Mouse (Mus musculus) macrophage (primary cell): ENCODE data around the gene Sbk1. TPM values are rescaled to one million over a fixed set of nuclear protein-coding genes. Genes with fewer than 3 reads are reported as not detected.

Experiments used
- H3K27ac ChIP-seq: fragments of 350-480 bp; formaldehyde crosslinking; 2 replicates; pipeline ENCODE4 v1.9.0; 2021
- H3K36me3 ChIP-seq: fragments of 350-480 bp; formaldehyde crosslinking; 2 replicates; pipeline ENCODE4 v1.9.0; 2021; ENCODE audit errors: inconsistent target
- H3K4me3 ChIP-seq: fragments of 350-480 bp; formaldehyde crosslinking; 2 replicates; pipeline ENCODE4 v1.9.0; 2021; ENCODE audit errors: inconsistent target
- H3K79me2 ChIP-seq: fragments of 350-480 bp; formaldehyde crosslinking; 2 replicates; pipeline ENCODE4 v1.9.0; 2021; ENCODE audit errors: inconsistent target
- WGBS: methylation state at CpG from one replicate; pipeline ENCODE4 v1.1.7; 2026; ENCODE audit warnings: inconsistent platforms; ENCODE audit not compliant: missing documents; 5-methylcytosine and 5-hydroxymethylcytosine counted together
- polyA plus RNA-seq: library from polyadenylated mRNA; stranded (reverse); fragments of 250-400 nt; gene quantifications from 3 replicates; pipeline ENCODE4 v1.2.4, GENCODE M21; 2018; ENCODE audit warnings: inconsistent platforms
- total RNA-seq, 78 experiments: library from RNA; depleted of rRNA; stranded (reverse); fragments of 250-400 nt; gene quantifications; 1 replicate in 9 of 78; 2 replicates in 24 of 78; 3 replicates in 43 of 78; 4 replicates in 2 of 78; pipeline ENCODE4 v1.2.4; 2018; ENCODE audit warnings: inconsistent platforms in 56 of 78

Sbk1 gene
- total RNA-seq (2018; cell fraction: chromatin; rRNA removed): 1 to 10 TPM in 6 of 26 experiments, under 1 TPM in 8, not detected in 12; 0.15 to 2.2 (median 0.70) TPM
- total RNA-seq (2018; cell fraction: cytosol; rRNA removed): 1 to 10 TPM in 20 of 26 experiments, under 1 TPM in 6; 0.50 to 3.4 (median 1.3) TPM
- total RNA-seq (2018; cell fraction: nucleus; rRNA removed): 1 to 10 TPM in 12 of 26 experiments, under 1 TPM in 14; 0.29 to 3.8 (median 0.92) TPM
- polyA plus RNA-seq: 1.9 to 3.7 TPM (median 2.3 TPM) in 3 replicates

GRCm38 (mm10) chr7:126271712-126272683 lies at the start of gene Sbk1:
Gene Sbk1 (plus strand): TSS chr7:126272619.
- Histone ChIP-seq H3K4me3 (peak within 1 kb of the TSS; percentile 37), H3K36me3 (no peaks in the 10 kb centered on the region), H3K27ac (peak within 1 kb of the TSS; percentile 31; the same call in 1 of the 2 replicates), H3K79me2 (no peaks in the 10 kb centered on the region)
- WGBS: 2% methylated on average over 78 of the region's 85 CpGs

- Histone ChIP-seq H3K79me2 (no peaks in the 10 kb centered on the region), H3K4me3 (no peak overlapping the region), H3K27ac (no peak overlapping the region), H3K36me3 (no peaks in the 10 kb centered on the region)
- 98% methylated on average over 3 of the region's 3 CpGs for WGBS
Observed at GRCm38 (mm10) chr7:126222753-126223152, 49.7 kb upstream of the Sbk1 start.

GRCm38 (mm10) chr7:126226136-126226535 lies 46.3 kb upstream of the Sbk1 start:
- no peaks in the 10 kb centered on the region for H3K36me3 ChIP-seq
- H3K4me3 ChIP-seq: no peak overlapping the region
- no peaks in the 10 kb centered on the region for H3K79me2 ChIP-seq
- WGBS: 68% methylated on average over 4 of the region's 5 CpGs
- no peak overlapping the region for H3K27ac ChIP-seq

- Histone ChIP-seq H3K36me3 (no peaks in the 10 kb centered on the region), H3K4me3 (no peak overlapping the region), H3K79me2 (no peaks in the 10 kb centered on the region), H3K27ac (no peak overlapping the region)
- 38% methylated on average over 6 of the region's 8 CpGs for WGBS
Observed at GRCm38 (mm10) chr7:126230357-126231148, 41.9 kb upstream of the Sbk1 start.

DNA sequence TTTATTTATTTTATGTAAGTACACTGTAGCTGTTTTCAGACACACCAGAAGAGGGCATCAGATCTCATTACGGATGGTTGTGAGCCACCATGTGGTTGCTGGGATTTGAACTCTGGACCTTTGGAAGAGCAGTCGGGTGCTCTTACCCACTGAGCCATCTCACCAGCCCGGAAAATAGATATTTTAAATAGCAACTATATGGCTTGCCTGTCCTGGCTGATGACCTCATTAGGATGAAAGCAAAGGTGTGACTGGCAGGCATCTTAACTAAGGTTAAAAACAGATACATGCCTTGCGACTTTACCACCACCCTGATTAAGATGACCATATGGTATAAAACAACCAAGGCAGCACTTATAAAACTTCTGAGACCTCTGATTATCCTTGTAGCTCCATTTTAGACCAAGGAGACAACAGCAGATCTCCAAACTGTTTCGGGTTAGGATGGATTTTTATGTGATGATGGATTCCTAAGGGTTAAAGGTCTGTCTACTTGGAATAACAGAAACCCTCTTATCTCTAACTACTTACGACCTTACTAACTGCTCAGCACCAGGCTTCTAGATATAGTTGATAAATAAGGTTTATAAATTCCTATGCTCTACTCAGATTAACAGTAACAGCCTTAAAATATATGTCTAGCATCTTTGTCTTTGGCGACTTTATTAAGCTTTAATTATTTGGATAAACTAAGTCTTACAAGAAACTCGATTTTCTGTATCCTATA lies 39.9 kb upstream of the Sbk1 start:
- Histone ChIP-seq H3K27ac (no peak overlapping the region), H3K4me3 (no peak overlapping the region), H3K79me2 (no peaks in the 10 kb centered on the region), H3K36me3 (no peaks in the 10 kb centered on the region)
- WGBS: 92% methylated on average over 7 of the region's 8 CpGs

GRCm38 (mm10) chr7:126234611-126235010 lies 37.8 kb upstream of the Sbk1 start:
- Histone ChIP-seq H3K36me3 (no peaks in the 10 kb centered on the region), H3K4me3 (no peak overlapping the region), H3K27ac (no peak overlapping the region), H3K79me2 (no peaks in the 10 kb centered on the region)
- WGBS: 96% methylated on average over 3 of the region's 3 CpGs

- H3K79me2 ChIP-seq: no peaks in the 10 kb centered on the region
- 0 out of 2 replicates have a peak overlapping the region, but pooled peaks have one; percentile 7 for H3K27ac ChIP-seq
- H3K36me3 ChIP-seq: no peaks in the 10 kb centered on the region
- H3K4me3 ChIP-seq: no peak overlapping the region
- 12% methylated on average over 11 of the region's 11 CpGs for WGBS
Observed at GRCm38 (mm10) chr7:126236083-126236793, 36.2 kb upstream of the Sbk1 start.

DNA sequence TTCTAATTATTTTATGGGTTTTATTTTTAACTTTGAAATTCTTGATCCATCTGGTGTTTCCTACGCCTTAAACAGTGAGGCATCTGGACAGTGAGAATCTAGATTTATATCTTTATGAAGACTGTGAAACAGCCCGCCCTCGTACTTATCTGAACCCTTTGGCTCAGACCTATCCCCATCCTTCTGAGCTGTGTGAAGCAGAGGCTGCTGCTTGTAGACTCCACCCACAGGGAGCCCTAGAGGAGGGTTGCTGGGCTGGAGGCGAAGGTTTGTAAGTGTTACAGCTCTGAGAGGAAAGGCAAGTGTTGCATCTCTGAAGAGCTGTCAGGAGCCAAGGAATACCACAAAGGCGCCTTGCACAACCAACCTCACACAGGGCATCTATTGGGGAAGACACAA lies 35.6 kb upstream of the Sbk1 start:
- H3K4me3 ChIP-seq: no peak overlapping the region
- H3K79me2 ChIP-seq: no peaks in the 10 kb centered on the region
- 85% methylated on average over 5 of the region's 5 CpGs for WGBS
- no peak overlapping the region for H3K27ac ChIP-seq
- no peaks in the 10 kb centered on the region for H3K36me3 ChIP-seq

DNA sequence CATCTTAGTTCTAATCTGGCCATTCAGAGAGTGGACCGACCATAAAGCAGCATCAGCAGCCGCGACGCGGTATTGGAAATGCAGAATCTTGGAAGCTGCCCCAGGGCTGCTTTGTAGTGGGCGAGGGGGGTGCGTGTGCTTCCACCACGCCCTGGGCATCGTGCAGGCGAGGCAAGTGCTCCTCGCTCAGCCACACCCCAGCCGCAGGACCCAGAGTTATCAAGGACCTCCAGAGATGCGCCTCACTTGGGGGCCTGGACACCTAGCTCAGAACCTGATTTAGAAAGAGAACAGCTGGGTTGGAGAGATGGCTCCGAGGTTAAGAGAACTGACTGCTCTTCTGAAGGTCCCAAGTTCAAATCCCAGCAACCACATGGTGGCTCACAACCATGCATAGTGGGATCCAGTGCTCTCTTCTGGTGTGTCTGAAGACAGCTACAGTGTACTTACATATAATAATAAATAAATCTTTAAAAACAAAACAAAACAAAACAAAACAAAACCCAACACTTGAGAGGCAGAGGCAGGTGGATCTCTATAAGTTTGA lies 31.5 kb upstream of the Sbk1 start:
- no peaks in the 10 kb centered on the region for H3K36me3 ChIP-seq
- H3K79me2 ChIP-seq: no peaks in the 10 kb centered on the region
- no peak overlapping the region for H3K4me3 ChIP-seq
- H3K27ac ChIP-seq: no peak overlapping the region
- WGBS: 87% methylated on average over 14 of the region's 14 CpGs

DNA sequence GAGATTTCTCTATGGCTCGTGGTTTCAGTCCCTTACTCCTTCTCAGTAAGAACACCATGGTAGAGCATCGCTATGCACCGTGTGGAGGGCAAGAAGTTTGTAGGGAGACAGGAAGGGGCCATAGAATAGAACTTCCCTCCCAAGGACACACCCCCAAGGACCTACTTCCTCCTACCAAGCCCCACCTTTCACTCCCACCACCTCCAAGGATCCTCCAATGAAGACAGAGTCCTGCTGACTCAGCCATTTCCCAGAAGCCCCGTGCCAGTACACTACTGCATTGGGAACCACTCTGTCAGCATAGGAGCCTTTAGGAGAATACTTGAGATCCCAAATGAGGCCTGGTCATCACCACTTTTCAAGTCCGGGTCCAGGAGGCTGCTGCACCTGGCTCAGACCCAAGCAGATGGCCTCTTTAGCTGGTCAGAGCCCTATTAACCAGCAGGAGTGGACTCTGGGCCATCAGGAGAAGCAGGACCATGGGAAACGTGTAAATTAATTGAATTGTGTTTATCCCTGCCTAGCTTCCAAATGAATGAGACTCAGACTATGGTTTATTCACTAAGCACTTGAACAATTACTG lies 28.2 kb upstream of the Sbk1 start:
- H3K36me3 ChIP-seq: no peaks in the 10 kb centered on the region
- no peak overlapping the region for H3K4me3 ChIP-seq
- no peak overlapping the region for H3K27ac ChIP-seq
- WGBS: 39% methylated on average over 6 of the region's 6 CpGs
- no peaks in the 10 kb centered on the region for H3K79me2 ChIP-seq

- H3K4me3 ChIP-seq: no peak overlapping the region
- WGBS: 34% methylated on average over 6 of the region's 6 CpGs
- no peak overlapping the region for H3K27ac ChIP-seq
- no peaks in the 10 kb centered on the region for H3K36me3 ChIP-seq
- H3K79me2 ChIP-seq: no peaks in the 10 kb centered on the region
Observed at GRCm38 (mm10) chr7:126248088-126248487, 24.3 kb upstream of the Sbk1 start.

- 79% methylated on average over 12 of the region's 17 CpGs for WGBS
- Histone ChIP-seq H3K4me3 (no peak overlapping the region), H3K27ac (no peak overlapping the region), H3K36me3 (no peaks in the 10 kb centered on the region), H3K79me2 (no peaks in the 10 kb centered on the region)
Observed at GRCm38 (mm10) chr7:126248641-126249141, 23.7 kb upstream of the Sbk1 start.

DNA sequence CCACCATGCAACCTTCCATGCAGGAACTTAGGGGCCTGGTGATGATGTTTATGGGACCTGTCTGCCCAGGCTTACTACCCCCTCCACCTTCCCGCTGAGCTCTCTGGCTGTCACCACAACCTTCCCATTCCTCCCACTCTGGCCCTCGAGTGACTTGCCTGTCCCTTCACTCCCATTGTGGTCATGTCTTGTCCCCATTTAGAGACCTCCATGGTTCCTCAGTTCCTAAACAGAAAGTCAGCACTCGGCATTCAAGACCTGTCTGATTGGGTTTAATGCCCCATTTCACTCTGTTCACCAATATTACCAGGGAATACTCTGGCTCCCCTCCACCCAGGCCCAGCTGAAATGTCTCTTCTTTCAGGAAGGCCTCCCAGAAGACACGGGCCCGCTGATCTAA lies 23.3 kb upstream of the Sbk1 start:
- no peak overlapping the region for H3K27ac ChIP-seq
- H3K36me3 ChIP-seq: no peaks in the 10 kb centered on the region
- 82% methylated on average over 5 of the region's 5 CpGs for WGBS
- H3K79me2 ChIP-seq: no peaks in the 10 kb centered on the region
- H3K4me3 ChIP-seq: no peak overlapping the region
